Mouse (Mus musculus): ENCODE measurements around the gene Zfp941. TPM values are rescaled to one million over a fixed set of nuclear protein-coding genes. Genes with fewer than 3 reads are reported as not detected.
A peak's percentile ranks its signal among the peaks of the same experiment; 100 is the strongest.

The Zfp941 gene
- polyA plus RNA-seq, 1 experiment from 2014 or later, result 0.59 TPM

- DNase-seq (ENCODE audit: low spot score) (no peak), ATAC-seq (ENCODE audit: low FRiP score, low TSS enrichment) (no peak)
- Histone ChIP-seq H3K4me3 (ENCODE audit: low read depth, low read length) (no peak overlapping the region), H3K9me3 (ENCODE audit: control insufficient read depth, low read length) (no peaks in the 10 kb centered on the region), H3K4me2 (replicated peaks; ENCODE audit: low read depth) (no peak overlapping the region), H3K36me3 (ENCODE audit: control insufficient read depth, insufficient read depth, low read length) (peaks cover 16% of the 10 kb centered on the region; the same call in 1 of the 2 replicates), H3K27me3 (ENCODE audit: control insufficient read depth, insufficient read depth, low read length) (no peaks in the 10 kb centered on the region), H3K4me1 (replicated peaks; ENCODE audit: control insufficient read depth, insufficient read depth) (peaks cover 10% of the 10 kb centered on the region; the same call in 1 of the 2 replicates), H3K27ac (replicated peaks) (no peak overlapping the region), H3K9ac (ENCODE audit: low read length) (no peak overlapping the region)
- TF ChIP-seq EP300 (optimal IDR thresholded peaks at IDR 0.05) (no peak), CTCF (IDR thresholded peaks at IDR 0.05; ENCODE audit: low read depth) (no peak)
- 92% methylated on average over 18 of the region's 18 CpGs for WGBS
These were observed 32.5 kb upstream of the Zfp941 start for GRCm38 (mm10) chr7:140854483-140854882.

GRCm38 (mm10) chr7:140853386-140853785 lies 31.4 kb upstream of the Zfp941 start:
- no peak overlapping the region for H3K4me3 ChIP-seq (ENCODE audit: low read depth, low read length)
- no peak for DNase-seq (ENCODE audit: low spot score)
- 82% methylated on average over 9 of the region's 9 CpGs for WGBS
- no peaks in the 10 kb centered on the region for H3K27me3 ChIP-seq (ENCODE audit: control insufficient read depth, insufficient read depth, low read length)
- peaks cover 10% of the 10 kb centered on the region; the same call in 1 of the 2 replicates for H3K4me1 ChIP-seq (replicated peaks; ENCODE audit: control insufficient read depth, insufficient read depth)
- no peak overlapping the region for H3K9ac ChIP-seq (ENCODE audit: low read length)
- no peaks in the 10 kb centered on the region for H3K9me3 ChIP-seq (ENCODE audit: control insufficient read depth, low read length)
- no peak for ATAC-seq (ENCODE audit: low FRiP score, low TSS enrichment)
- TF ChIP-seq CTCF (IDR thresholded peaks at IDR 0.05; ENCODE audit: low read depth), result no peak
- TF ChIP-seq EP300 (optimal IDR thresholded peaks at IDR 0.05), result no peak
- no peak overlapping the region for H3K27ac ChIP-seq (replicated peaks)
- H3K4me2 ChIP-seq (replicated peaks; ENCODE audit: low read depth), result no peak overlapping the region
- peaks cover 16% of the 10 kb centered on the region; the same call in 1 of the 2 replicates for H3K36me3 ChIP-seq (ENCODE audit: control insufficient read depth, insufficient read depth, low read length)

- H3K4me1 ChIP-seq (replicated peaks; ENCODE audit: control insufficient read depth, insufficient read depth), result 0 out of 2 replicates have a peak, but pooled peaks cover 5% of the 10 kb centered on the region
- WGBS, result 94% methylated on average over 4 of the region's 4 CpGs
- no peak for ATAC-seq (ENCODE audit: low FRiP score, low TSS enrichment)
- no peak overlapping the region for H3K4me2 ChIP-seq (replicated peaks; ENCODE audit: low read depth)
- H3K9ac ChIP-seq (ENCODE audit: low read length), result no peak overlapping the region
- H3K27ac ChIP-seq (replicated peaks), result no peak overlapping the region
- no peaks in the 10 kb centered on the region for H3K9me3 ChIP-seq (ENCODE audit: control insufficient read depth, low read length)
- TF ChIP-seq EP300 (optimal IDR thresholded peaks at IDR 0.05), result no peak
- no peak for TF ChIP-seq CTCF (IDR thresholded peaks at IDR 0.05; ENCODE audit: low read depth)
- H3K36me3 ChIP-seq (ENCODE audit: control insufficient read depth, insufficient read depth, low read length), result peaks cover 16% of the 10 kb centered on the region; the same call in 1 of the 2 replicates
- H3K4me3 ChIP-seq (ENCODE audit: low read depth, low read length), result no peak overlapping the region
- DNase-seq (ENCODE audit: low spot score), result no peak
- no peaks in the 10 kb centered on the region for H3K27me3 ChIP-seq (ENCODE audit: control insufficient read depth, insufficient read depth, low read length)
These were observed 29.9 kb upstream of the Zfp941 start for GRCm38 (mm10) chr7:140851916-140852315.

GRCm38 (mm10) chr7:140848591-140848990 lies 26.6 kb upstream of the Zfp941 start:
- Histone ChIP-seq H3K4me1 (replicated peaks; ENCODE audit: control insufficient read depth, insufficient read depth) (no peaks in the 10 kb centered on the region), H3K36me3 (ENCODE audit: control insufficient read depth, insufficient read depth, low read length) (peaks cover 9% of the 10 kb centered on the region; the same call in 1 of the 2 replicates), H3K27ac (replicated peaks) (no peak overlapping the region), H3K9me3 (ENCODE audit: control insufficient read depth, low read length) (no peaks in the 10 kb centered on the region), H3K4me2 (replicated peaks; ENCODE audit: low read depth) (no peak overlapping the region), H3K27me3 (ENCODE audit: control insufficient read depth, insufficient read depth, low read length) (no peaks in the 10 kb centered on the region), H3K4me3 (ENCODE audit: low read depth, low read length) (no peak overlapping the region), H3K9ac (ENCODE audit: low read length) (no peak overlapping the region)
- WGBS, result 90% methylated on average over 10 of the region's 10 CpGs
- no peak for DNase-seq (ENCODE audit: low spot score)
- ATAC-seq (ENCODE audit: low FRiP score, low TSS enrichment), result no peak
- TF ChIP-seq EP300 (optimal IDR thresholded peaks at IDR 0.05) (no peak), CTCF (IDR thresholded peaks at IDR 0.05; ENCODE audit: low read depth) (no peak)

GRCm38 (mm10) chr7:140847755-140848580 lies 26.0 kb upstream of the Zfp941 start, which contains the start of gene Odf3:
Odf3 (plus strand) TSS chr7:140847805.
- Histone ChIP-seq H3K4me3 (ENCODE audit: low read depth, low read length) (no peak within 1 kb of the TSS), H3K9me3 (ENCODE audit: control insufficient read depth, low read length) (no peaks in the 10 kb centered on the region), H3K9ac (ENCODE audit: low read length) (no peak within 1 kb of the TSS), H3K27ac (replicated peaks) (no peak within 1 kb of the TSS), H3K4me1 (replicated peaks; ENCODE audit: control insufficient read depth, insufficient read depth) (no peaks in the 10 kb centered on the region), H3K4me2 (replicated peaks; ENCODE audit: low read depth) (no peak within 1 kb of the TSS), H3K27me3 (ENCODE audit: control insufficient read depth, insufficient read depth, low read length) (no peaks in the 10 kb centered on the region), H3K36me3 (ENCODE audit: control insufficient read depth, insufficient read depth, low read length) (0 out of 2 replicates have a peak, but pooled peaks cover 5% of the 10 kb centered on the region)
- ATAC-seq (ENCODE audit: low FRiP score, low TSS enrichment) (no peak), DNase-seq (ENCODE audit: low spot score) (no peak)
- no peak for TF ChIP-seq EP300 (optimal IDR thresholded peaks at IDR 0.05)
- TF ChIP-seq CTCF (IDR thresholded peaks at IDR 0.05; ENCODE audit: low read depth), result peak; percentile 27; the same call in 1 of the 2 replicates
- WGBS, result 57% methylated on average over 11 of the region's 11 CpGs

GRCm38 (mm10) chr7:140846676-140847075 lies 24.7 kb upstream of the Zfp941 start:
- ATAC-seq (ENCODE audit: low FRiP score, low TSS enrichment), result no peak
- H3K36me3 ChIP-seq (ENCODE audit: control insufficient read depth, insufficient read depth, low read length), result no peaks in the 10 kb centered on the region
- no peaks in the 10 kb centered on the region for H3K4me1 ChIP-seq (replicated peaks; ENCODE audit: control insufficient read depth, insufficient read depth)
- no peaks in the 10 kb centered on the region for H3K9me3 ChIP-seq (ENCODE audit: control insufficient read depth, low read length)
- H3K27me3 ChIP-seq (ENCODE audit: control insufficient read depth, insufficient read depth, low read length), result no peaks in the 10 kb centered on the region
- no peak overlapping the region for H3K4me3 ChIP-seq (ENCODE audit: low read depth, low read length)
- no peak overlapping the region for H3K4me2 ChIP-seq (replicated peaks; ENCODE audit: low read depth)
- DNase-seq (ENCODE audit: low spot score), result no peak
- H3K27ac ChIP-seq (replicated peaks), result no peak overlapping the region
- TF ChIP-seq CTCF (IDR thresholded peaks at IDR 0.05; ENCODE audit: low read depth), result no peak
- TF ChIP-seq EP300 (optimal IDR thresholded peaks at IDR 0.05), result no peak
- WGBS, result 83% methylated on average over 10 of the region's 10 CpGs
- no peak overlapping the region for H3K9ac ChIP-seq (ENCODE audit: low read length)

Data from stomach, postnatal 0 days (tissue).